Mouse (Mus musculus) heart, embryonic 15.5 days (tissue): ENCODE data around the gene Gm49393. TPM values are rescaled to one million over a fixed set of nuclear protein-coding genes. Genes with fewer than 3 reads are reported as not detected.

Source experiments
- polyA plus RNA-seq: library from polyadenylated mRNA; unstranded; fragments of >200 nt; fragmentation: Nextera tagmentation; extraction: Ambion mirVana; gene quantifications from 2 replicates; pipeline ENCODE4 v1.2.1, GENCODE M21; 2015

The Gm49393 gene
- polyA plus RNA-seq, 1 experiment from 2014 or later, result 0.54 TPM

Other genes with a start within 250 kb of the Gm49393 start
- gene BC051665, start 149.2 kb downstream of the Gm49393 start, polyA plus RNA-seq, result not detected in 2 replicates
- gene Ctsll3, start 132.7 kb downstream of the Gm49393 start, polyA plus RNA-seq, result not detected in 2 replicates
- gene 4930486L24Rik, start 71.1 kb downstream of the Gm49393 start, polyA plus RNA-seq, result not detected in 2 replicates
- 0.42 and 1.1 TPM in 2 replicates for gene Gm49392, start 38.7 kb downstream of the Gm49393 start, polyA plus RNA-seq
- gene Ctla2b, start 38.1 kb downstream of the Gm49393 start, polyA plus RNA-seq, result 5.4 and 7.1 TPM in 2 replicates
- gene Tpbpb, start 30.7 kb downstream of the Gm49393 start, polyA plus RNA-seq, result not detected in 2 replicates
- 0.53 and 3.3 TPM in 2 replicates for gene Gm49391, start 981 bp upstream of the Gm49393 start, polyA plus RNA-seq
- 80.7 and 92.7 TPM in 2 replicates for gene Ctla2a, start 1.0 kb upstream of the Gm49393 start, polyA plus RNA-seq
- gene Tpbpa, start 6.4 kb upstream of the Gm49393 start, polyA plus RNA-seq, result not detected in 2 replicates
- not detected in 2 replicates for gene Ctsj, start 70.4 kb upstream of the Gm49393 start, polyA plus RNA-seq
- not detected in 2 replicates for gene Ctsq, start 105.0 kb upstream of the Gm49393 start, polyA plus RNA-seq
- not detected in 2 replicates for gene Ctsr, start 228.7 kb upstream of the Gm49393 start, polyA plus RNA-seq